Mouse (Mus musculus) CH12.LX (cell line): ENCODE measurements at regions not wholly inside any gene's neighbourhood (a gene's known extent, or its start where the extent isn't known, plus 50 kb on each side); places are given as distances from the start of the nearest gene placed in this dataset.

Experiments
- DNase-seq: peaks from one replicate; pipeline ENCODE4 v3.0.0-alpha.2; 2013; ENCODE audit errors: extremely low read depth
- H3K27ac ChIP-seq: 2 replicates; pipeline ENCODE4 v1.5.1; 2012; ENCODE audit warnings: low read depth, mild to moderate bottlenecking, control low read depth, moderate library complexity; ENCODE audit not compliant: insufficient read depth
- H3K27me3 ChIP-seq: replicated peaks from 2 replicates; pipeline ENCODE3; 2012; ENCODE audit warnings: inconsistent platforms
- H3K36me3 ChIP-seq, 2 experiments: replicated peaks in 1 of 2; 2 replicates each; pipeline versions ENCODE3 to v1.6.1; 2012; ENCODE audit warnings: inconsistent platforms in 1 of 2, low read length in 1 of 2, mild to moderate bottlenecking in 1 of 2, mixed read lengths in 1 of 2, moderate library complexity in 1 of 2; ENCODE audit not compliant: control insufficient read depth in 1 of 2, insufficient read depth in 1 of 2
- H3K4me1 ChIP-seq, 2 experiments: 2 replicates each; pipeline ENCODE4 v1.6.1; 2012; ENCODE audit warnings: inconsistent platforms in 1 of 2, moderate library complexity in 1 of 2; ENCODE audit not compliant: insufficient read depth in 2 of 2, control insufficient read depth in 1 of 2
- H3K4me2 ChIP-seq: 2 replicates; pipeline ENCODE4 v1.6.1; 2012; ENCODE audit warnings: low read depth, mild to moderate bottlenecking, control low read depth; ENCODE audit not compliant: poor library complexity, insufficient read depth, severe bottlenecking
- H3K4me3 ChIP-seq, 3 experiments: fragments of 150-350 bp in 1 of 3; sonication (generic) in 1 of 3; replicated peaks in 1 of 3; 2 replicates each; pipeline versions ENCODE3 to v1.5.1; 2011 to 2012; ENCODE audit warnings: low read depth in 2 of 3, low read length in 2 of 3, mild to moderate bottlenecking in 2 of 3, moderate library complexity in 2 of 3, control low read depth in 1 of 3, improper control_type of control experiment in 1 of 3, inconsistent platforms in 1 of 3, mixed read lengths in 1 of 3; ENCODE audit not compliant: poor library complexity in 1 of 3
- H3K79me2 ChIP-seq: replicated peaks from 2 replicates; pipeline ENCODE4 v1.6.1; 2012; ENCODE audit warnings: mild to moderate bottlenecking, moderate library complexity; ENCODE audit not compliant: control insufficient read depth, poor library complexity, insufficient read depth, severe bottlenecking; ENCODE audit errors: extremely low read depth
- H3K9ac ChIP-seq: 2 replicates; pipeline ENCODE4 v1.6.1; 2012; ENCODE audit warnings: low read depth, mild to moderate bottlenecking, control low read depth, moderate library complexity; ENCODE audit not compliant: insufficient read depth
- H3K9me3 ChIP-seq: replicated peaks from 2 replicates; pipeline ENCODE3; 2012; ENCODE audit warnings: low read length, inconsistent platforms, mixed read lengths
- CHD1 ChIP-seq: IDR thresholded peaks from 2 replicates; pipeline ENCODE4 v1.6.1; 2012; ENCODE audit warnings: low read depth, low read length, improper control_type of control experiment, inconsistent platforms
- E2F4 ChIP-seq: IDR thresholded peaks from 2 replicates; pipeline ENCODE4 v1.6.1; 2011; ENCODE audit warnings: low read depth, low read length, improper control_type of control experiment; ENCODE audit not compliant: insufficient replicate concordance
- ELF1 ChIP-seq: IDR thresholded peaks from 2 replicates; pipeline ENCODE4 v1.6.1; 2014; ENCODE audit warnings: low read depth, mild to moderate bottlenecking, inconsistent platforms, low read length, improper control_type of control experiment
- EP300 ChIP-seq: IDR thresholded peaks from 2 replicates; pipeline ENCODE4 v1.6.1; 2011; ENCODE audit warnings: low read length, improper control_type of control experiment
- ETS1 ChIP-seq: conservative IDR thresholded peaks from 2 replicates; pipeline ENCODE4 v1.6.1; 2012; ENCODE audit warnings: low read depth, mild to moderate bottlenecking, inconsistent platforms, low read length, improper control_type of control experiment, moderate library complexity
- GABPA ChIP-seq: IDR thresholded peaks from 2 replicates; pipeline ENCODE4 v1.6.1; 2012; ENCODE audit warnings: low read depth, low read length, improper control_type of control experiment, inconsistent platforms; ENCODE audit not compliant: insufficient replicate concordance
- HCFC1 ChIP-seq: IDR thresholded peaks from 2 replicates; pipeline ENCODE4 v1.6.1; 2012; ENCODE audit warnings: low read depth, mild to moderate bottlenecking, inconsistent platforms, low read length, improper control_type of control experiment
- IRF4 ChIP-seq: IDR thresholded peaks from 2 replicates; pipeline ENCODE4 v1.6.1; 2014; ENCODE audit warnings: low read depth, mild to moderate bottlenecking, inconsistent platforms, low read length, improper control_type of control experiment
- JUN ChIP-seq: IDR thresholded peaks from 2 replicates; pipeline ENCODE4 v1.6.1; 2011; ENCODE audit warnings: low read depth, mild to moderate bottlenecking, low read length, improper control_type of control experiment, moderate library complexity; ENCODE audit not compliant: insufficient read depth
- JUND ChIP-seq: conservative IDR thresholded peaks from 2 replicates; pipeline ENCODE4 v1.6.1; 2011; ENCODE audit warnings: low read depth, low read length, improper control_type of control experiment
- MAFK ChIP-seq: IDR thresholded peaks from 2 replicates; pipeline ENCODE4 v1.6.1; 2011; ENCODE audit warnings: low read length, improper control_type of control experiment; ENCODE audit not compliant: insufficient replicate concordance
- MAX ChIP-seq: IDR thresholded peaks from 2 replicates; pipeline ENCODE4 v1.6.1; 2011; ENCODE audit warnings: low read length, improper control_type of control experiment
- MEF2A ChIP-seq: IDR thresholded peaks from 2 replicates; pipeline ENCODE4 v1.6.1; 2014; ENCODE audit warnings: low read depth, mild to moderate bottlenecking, inconsistent platforms, low read length, improper control_type of control experiment, borderline replicate concordance
- MYC ChIP-seq: IDR thresholded peaks from 2 replicates; pipeline ENCODE4 v1.6.1; 2011; ENCODE audit warnings: low read depth, mild to moderate bottlenecking, improper control_type of control experiment, low read length
- NELFE ChIP-seq: IDR thresholded peaks from 2 replicates; pipeline ENCODE4 v1.6.1; 2011; ENCODE audit warnings: low read depth, low read length, improper control_type of control experiment
- NRF1 ChIP-seq: IDR thresholded peaks from 2 replicates; pipeline ENCODE4 v1.6.1; 2014; ENCODE audit warnings: low read depth, mild to moderate bottlenecking, inconsistent platforms, low read length, improper control_type of control experiment, moderate library complexity
- PAX5 ChIP-seq: IDR thresholded peaks from 2 replicates; pipeline ENCODE4 v1.6.1; 2012; ENCODE audit warnings: low read length, inconsistent platforms, mixed read lengths
- POLR2A ChIP-seq: IDR thresholded peaks from 2 replicates; pipeline ENCODE4 v1.6.1; 2011; ENCODE audit warnings: low read depth, mild to moderate bottlenecking, improper control_type of control experiment, low read length
- RAD21 ChIP-seq: IDR thresholded peaks from 2 replicates; pipeline ENCODE4 v1.6.1; 2011; ENCODE audit warnings: low read depth, mild to moderate bottlenecking, low read length, improper control_type of control experiment, moderate library complexity
- RCOR1 ChIP-seq: conservative IDR thresholded peaks from 2 replicates; pipeline ENCODE4 v1.6.1; 2012; ENCODE audit warnings: low read depth, mild to moderate bottlenecking, inconsistent platforms, low read length, improper control_type of control experiment
- SIN3A ChIP-seq: IDR thresholded peaks from 2 replicates; pipeline ENCODE4 v1.6.1; 2012; ENCODE audit warnings: low read length, improper control_type of control experiment, inconsistent platforms
- TCF12 ChIP-seq: IDR thresholded peaks from 2 replicates; pipeline ENCODE4 v1.6.1; 2014; ENCODE audit warnings: low read depth, mild to moderate bottlenecking, inconsistent platforms, low read length, improper control_type of control experiment
- UBTF ChIP-seq: IDR thresholded peaks from 2 replicates; pipeline ENCODE4 v1.6.1; 2012; ENCODE audit warnings: low read depth, mild to moderate bottlenecking, inconsistent platforms, low read length, improper control_type of control experiment, moderate library complexity
- USF1 ChIP-seq: IDR thresholded peaks from 2 replicates; pipeline ENCODE4 v1.6.1; 2014; ENCODE audit warnings: low read depth, mild to moderate bottlenecking, inconsistent platforms, low read length, improper control_type of control experiment
- USF2 ChIP-seq: conservative IDR thresholded peaks from 2 replicates; pipeline ENCODE4 v1.6.1; 2011; ENCODE audit warnings: low read depth, low read length, improper control_type of control experiment
- ZC3H11A ChIP-seq: IDR thresholded peaks from 2 replicates; pipeline ENCODE4 v1.6.1; 2012; ENCODE audit warnings: low read depth, mild to moderate bottlenecking, inconsistent platforms, low read length, improper control_type of control experiment
- ZKSCAN1 ChIP-seq: IDR thresholded peaks from 2 replicates; pipeline ENCODE4 v1.6.1; 2012; ENCODE audit warnings: low read depth, inconsistent platforms, low read length, improper control_type of control experiment, borderline replicate concordance
- ZNF384 ChIP-seq: IDR thresholded peaks from 2 replicates; pipeline ENCODE4 v1.6.1; 2012; ENCODE audit warnings: low read depth, low read length, improper control_type of control experiment, inconsistent platforms
- dilution Hi-C: fragments of 300-500 bp; cut with MboI; formaldehyde crosslinking; loops from 2 replicates; pipeline ENCODE4 v1.14.3; 2020; ENCODE audit warnings: low sequenced_read_pairs; ENCODE audit not compliant: extremely low pct_unique_long_range_greater_than_20kb, extremely low pct_ligation_motif_present
- in situ Hi-C: fragments of 300-500 bp; cut with MboI; formaldehyde crosslinking; loops from 3 replicates; pipeline ENCODE4 v1.14.3; 2019; ENCODE audit warnings: low sequenced_read_pairs, low pct_ligation_motif_present, low pct_unique_long_range_greater_than_20kb, mixed read lengths

- in situ Hi-C loops: no loop called here
- peaks cover 1% of the 10 kb centered on the region for H3K27me3 ChIP-seq
- no peak overlapping the region for H3K9ac ChIP-seq
Observed at GRCm38 (mm10) chr2:137204274-137204850, 87.9 kb upstream of the Jag1 start.

GRCm38 (mm10) chr2:137200101-137200500 lies 83.7 kb upstream of the Jag1 start:
- Histone ChIP-seq H3K27me3 (peaks cover 1% of the 10 kb centered on the region), H3K4me3 (no peak overlapping the region), H3K36me3 (no peaks in the 10 kb centered on the region), H3K9ac (no peak overlapping the region), H3K9me3 (no peaks in the 10 kb centered on the region), H3K27ac (no peak overlapping the region), H3K4me2 (no peak overlapping the region), H3K4me1 (no peaks in the 10 kb centered on the region), H3K79me2 (no peaks in the 10 kb centered on the region)
- DNase-seq: no peak
- TF ChIP-seq E2F4 (no peak), MYC (no peak), RCOR1 (no peak)
- in situ Hi-C loops: no loop called here
- dilution Hi-C loops: no loop called here

More at GRCm38 (mm10) chr2:137204274-137204850, 87.9 kb upstream of the Jag1 start:
- Histone ChIP-seq H3K4me3 (no peak overlapping the region), H3K4me1 (no peaks in the 10 kb centered on the region), H3K4me2 (no peak overlapping the region), H3K27ac (no peak overlapping the region), H3K9me3 (no peaks in the 10 kb centered on the region), H3K36me3 (no peaks in the 10 kb centered on the region), H3K79me2 (no peaks in the 10 kb centered on the region)
- dilution Hi-C loops: no loop called here
- DNase-seq: no peak
- no peak for TF ChIP-seq USF2
- no peak for TF ChIP-seq ZC3H11A
- no peak for TF ChIP-seq TCF12
- no peak for TF ChIP-seq MAFK
- no peak for TF ChIP-seq CHD1
- TF ChIP-seq MAX: no peak
- TF ChIP-seq ZKSCAN1: no peak
- TF ChIP-seq JUN: no peak

GRCm38 (mm10) chr2:137192183-137192582 lies 75.7 kb upstream of the Jag1 start:
- Histone ChIP-seq H3K27ac (no peak overlapping the region), H3K36me3 (no peaks in the 10 kb centered on the region), H3K9ac (no peak overlapping the region), H3K4me2 (no peak overlapping the region), H3K79me2 (no peaks in the 10 kb centered on the region), H3K9me3 (no peaks in the 10 kb centered on the region), H3K4me3 (no peak overlapping the region), H3K27me3 (no peaks in the 10 kb centered on the region), H3K4me1 (no peaks in the 10 kb centered on the region)
- in situ Hi-C loops (no loop called here), dilution Hi-C loops (no loop called here)
- no peak for DNase-seq
- TF ChIP-seq ELF1: no peak
- no peak for TF ChIP-seq MYC
- TF ChIP-seq USF2: no peak
- TF ChIP-seq IRF4: no peak
- no peak for TF ChIP-seq ZNF384
- no peak for TF ChIP-seq POLR2A
- TF ChIP-seq NRF1: no peak
- TF ChIP-seq JUND: no peak
- no peak for TF ChIP-seq EP300
- no peak for TF ChIP-seq UBTF
- no peak for TF ChIP-seq NELFE
- no peak for TF ChIP-seq PAX5
- TF ChIP-seq RAD21: no peak
- TF ChIP-seq MEF2A: no peak
- no peak for TF ChIP-seq SIN3A
- no peak for TF ChIP-seq GABPA
- no peak for TF ChIP-seq USF1
- TF ChIP-seq TCF12: no peak
- no peak for TF ChIP-seq HCFC1
- no peak for TF ChIP-seq ETS1
